Mouse (Mus musculus) right cerebral cortex, postnatal 36 days (tissue): ENCODE data around the gene Zfp93.
"Not testable (repeated sequence)": the region's sequence is repeated elsewhere in the genome, so short reads cannot be mapped to it uniquely, and the experiment has no call there.

Experiments used
- DNase-seq, 2 experiments: peaks; one replicate each; pipeline ENCODE4 v3.0.0; 2022; ENCODE audit warnings: low spot score in 2 of 2, mixed read lengths in 1 of 2

Zfp93 gene

DNA sequence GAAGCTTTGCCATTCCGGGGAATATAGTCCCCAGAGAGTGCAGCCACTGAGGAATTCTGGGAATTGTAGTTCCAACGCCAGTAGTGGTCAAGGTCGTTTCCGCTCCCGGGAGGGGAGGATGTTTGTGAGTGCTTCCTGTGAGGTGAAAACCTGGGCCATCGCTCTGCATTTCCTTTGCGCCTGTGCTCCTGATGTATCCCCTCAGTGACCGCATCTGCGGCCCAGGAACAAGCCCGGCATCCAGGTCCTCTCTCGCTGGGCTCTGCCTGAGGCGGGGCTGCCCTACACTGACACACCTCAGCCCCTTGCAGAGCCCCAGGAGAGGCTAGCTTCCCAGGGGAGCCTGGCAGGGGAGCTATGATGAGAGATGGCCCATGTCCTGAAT is at the start of gene Zfp93:
Zfp93 (plus strand) TSS at position 133 of the 385 bp plus-strand sequence.
- peak; percentile 80 to 89 for DNase-seq

DNA sequence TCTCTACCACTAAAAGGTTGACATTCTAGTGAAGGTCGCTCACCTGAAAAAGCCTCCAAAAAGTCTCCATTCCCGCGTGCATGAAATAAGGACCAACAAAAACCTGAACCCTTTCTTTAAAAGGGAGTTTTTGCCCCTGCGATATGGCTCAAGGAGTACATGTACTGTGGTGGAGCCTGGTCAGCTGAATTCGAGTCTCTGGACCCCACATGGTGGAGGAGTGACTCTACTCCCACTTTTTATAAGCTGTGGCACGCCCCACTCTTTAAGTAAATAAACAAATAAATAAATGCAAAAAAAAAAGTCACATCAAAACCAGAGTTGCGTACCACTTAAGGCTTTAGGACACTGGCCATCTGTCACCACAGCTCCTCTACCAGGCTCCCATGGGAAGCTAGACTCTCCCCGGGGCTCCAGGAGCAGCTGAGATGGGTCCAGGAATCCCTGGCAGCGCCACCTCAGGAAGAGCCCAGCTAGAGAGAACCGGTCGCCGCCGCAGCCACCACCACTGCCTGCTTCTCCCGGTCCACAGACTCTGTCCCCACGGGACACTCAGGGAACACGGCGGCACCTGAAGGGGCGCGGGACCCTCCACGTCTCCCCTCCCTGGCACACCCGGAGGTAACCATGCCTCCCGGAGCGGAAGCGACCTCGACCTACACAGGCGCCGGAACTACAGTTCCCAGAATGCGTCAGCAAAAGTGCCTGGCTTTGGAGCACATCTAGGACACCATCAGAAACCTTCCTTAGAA is 33.0 kb upstream of the Zfp93 start, which contains the start of gene Zfp109:
Zfp109 (minus strand) TSS at position 521 of the 752 bp plus-strand sequence.
- peak; percentile 71 to 75 for DNase-seq

DNA sequence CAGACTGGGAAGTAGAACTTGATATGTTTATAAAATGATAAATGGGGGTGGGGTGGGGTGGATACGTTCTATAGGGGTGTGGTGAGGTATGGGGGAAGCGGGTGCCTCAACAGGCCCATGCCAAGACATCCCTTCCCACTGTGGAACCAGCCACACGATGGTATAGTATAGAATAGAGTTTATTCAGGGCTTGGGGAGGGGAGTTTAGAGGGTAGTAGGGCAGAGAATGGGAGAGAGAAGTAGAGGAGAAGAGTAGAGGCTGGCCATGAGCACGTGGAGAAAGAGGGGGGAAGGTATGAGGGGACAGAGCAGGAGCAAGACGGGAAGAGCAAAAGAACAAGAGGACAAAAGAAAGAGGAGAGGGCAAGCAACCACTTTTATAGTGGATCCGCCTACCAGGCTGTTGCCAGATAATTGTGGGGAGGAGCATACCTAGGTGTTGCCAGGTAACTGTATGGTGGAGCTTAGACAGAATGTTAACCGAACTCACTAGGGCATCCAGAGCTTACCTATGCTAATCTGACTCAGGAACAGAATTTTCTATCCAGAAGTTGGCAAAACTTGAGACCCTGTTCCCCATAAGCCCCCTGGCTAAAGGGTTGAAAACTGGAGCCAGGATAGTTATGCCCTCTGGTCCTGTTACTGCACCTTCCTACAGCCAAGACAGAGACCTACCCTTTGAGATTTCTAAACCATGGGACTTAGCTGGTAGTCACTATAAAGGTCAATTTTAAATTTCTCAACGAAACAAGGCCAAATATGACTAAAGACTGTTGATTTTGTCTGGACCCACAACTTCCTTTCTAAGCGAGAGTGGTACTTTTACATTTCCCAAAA is 16.2 kb upstream of the Zfp93 start:
- no peak for DNase-seq

- peak; percentile 85 to 92 for DNase-seq
Observed at GRCm38 (mm10) chr7:24254633-24255474, 15.4 kb upstream of the Zfp93 start, which contains the start of gene Zfp108. TSS of gene Zfp108 (plus strand) at chr7:24254794.

DNA sequence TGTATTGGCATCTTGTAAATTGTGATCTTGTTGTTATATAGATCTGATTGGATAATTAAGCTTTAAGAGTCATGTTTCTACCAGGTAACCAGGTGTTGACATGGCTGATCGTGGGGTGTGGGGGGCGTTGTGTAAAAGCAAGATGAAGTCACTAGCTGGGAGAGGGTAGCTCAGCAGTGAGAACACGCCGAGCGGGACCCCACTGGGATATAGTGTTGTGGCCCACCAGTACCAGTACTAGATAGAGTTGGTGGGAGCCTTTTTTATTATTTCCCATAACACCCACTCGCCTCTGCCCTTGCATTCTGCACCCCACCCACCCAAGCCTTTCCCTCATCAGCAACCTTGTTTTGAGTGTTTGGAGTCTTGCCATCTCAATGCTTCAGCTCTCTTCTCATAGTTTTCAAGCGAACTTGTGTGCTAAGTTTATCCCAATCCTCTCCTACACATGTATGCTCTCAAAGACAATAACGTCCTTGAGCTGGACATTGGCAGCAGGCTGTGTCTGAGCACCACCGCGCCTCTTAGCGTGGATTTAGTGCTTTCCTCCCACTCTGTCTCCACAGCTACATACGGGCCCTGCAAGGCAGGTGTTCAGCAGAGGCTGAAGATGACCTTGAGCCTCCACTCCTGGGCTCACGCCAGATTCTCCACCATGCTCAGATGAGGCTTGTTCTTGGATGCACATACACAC is 10.8 kb upstream of the Zfp93 start:
- no peak for DNase-seq

- no peak for DNase-seq
Observed at GRCm38 (mm10) chr7:24260000-24260312, 10.3 kb upstream of the Zfp93 start.

DNA sequence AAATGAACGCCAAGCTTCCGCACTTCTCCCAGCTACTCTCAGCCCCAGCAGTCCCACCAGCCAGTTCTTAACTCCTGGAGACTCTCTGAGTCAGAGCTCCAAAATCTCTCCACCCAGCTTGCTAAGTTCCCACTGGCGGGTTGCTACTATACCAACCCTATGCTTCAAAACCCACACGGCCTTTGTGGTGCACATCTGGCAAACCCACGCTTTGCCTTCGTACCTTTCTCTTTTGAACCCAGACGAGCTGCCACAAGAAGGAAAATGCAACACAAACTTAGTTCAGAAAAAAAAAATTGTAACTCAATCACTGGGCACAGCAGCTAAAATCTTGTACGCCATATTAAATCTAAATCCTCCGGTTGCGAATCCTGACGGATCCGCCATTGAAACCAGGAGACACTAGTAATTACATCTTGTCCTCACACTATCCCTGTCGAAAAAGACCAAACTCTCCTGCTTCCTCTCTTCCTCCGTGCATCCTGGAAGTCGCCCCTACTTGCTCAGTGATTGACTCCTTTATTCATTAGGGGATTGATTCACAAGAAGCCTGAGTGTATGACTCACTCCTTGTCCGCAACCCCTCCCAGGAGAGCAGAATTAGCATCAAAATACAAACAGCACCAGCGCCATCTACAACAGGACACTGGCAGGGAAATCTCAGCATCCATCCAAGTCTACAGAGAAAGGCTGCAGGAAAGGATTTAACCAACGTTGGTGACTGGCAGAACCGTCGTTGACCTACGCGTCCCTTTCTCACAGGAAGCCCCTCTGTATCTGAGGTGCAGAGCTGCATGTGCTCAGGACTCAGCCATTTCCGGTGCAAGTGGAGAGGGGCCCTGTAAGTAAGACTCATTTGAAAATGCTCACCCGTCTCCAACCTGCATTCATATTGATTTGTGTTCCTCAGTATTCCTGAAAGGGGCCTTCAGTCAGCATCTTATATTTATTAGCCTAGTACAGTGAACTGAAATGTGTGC is 1.8 kb upstream of the Zfp93 start:
- DNase-seq: no peak

DNA sequence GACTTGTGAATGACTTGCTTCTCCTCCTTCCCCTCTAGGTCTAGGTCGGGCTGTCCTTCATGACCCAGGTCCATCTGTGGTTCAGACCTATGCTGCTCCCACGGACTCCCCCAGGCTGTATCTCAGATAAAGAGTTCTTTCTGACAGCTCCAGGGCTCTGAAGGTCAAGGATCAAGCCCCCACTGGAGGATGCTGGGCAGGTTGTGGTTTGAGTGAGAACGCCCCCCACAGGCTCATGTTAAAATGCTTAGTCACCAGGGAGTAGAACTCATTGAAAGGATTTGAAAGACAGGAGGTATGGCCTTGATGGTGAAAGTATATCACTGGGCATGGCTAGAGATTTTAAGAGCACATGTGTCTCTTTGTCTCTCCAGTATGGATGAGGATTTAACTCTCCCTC is 964 bp upstream of the Zfp93 start:
- DNase-seq: no peak

GRCm38 (mm10) chr7:24269667-24270287 is 443 bp upstream of the Zfp93 start:
- no peak for DNase-seq

GRCm38 (mm10) chr7:24271191-24271590 is 971 bp downstream of the Zfp93 start:
- DNase-seq: no peak

GRCm38 (mm10) chr7:24274456-24274855 is 4.2 kb downstream of the Zfp93 start:
- DNase-seq: no peak

DNA sequence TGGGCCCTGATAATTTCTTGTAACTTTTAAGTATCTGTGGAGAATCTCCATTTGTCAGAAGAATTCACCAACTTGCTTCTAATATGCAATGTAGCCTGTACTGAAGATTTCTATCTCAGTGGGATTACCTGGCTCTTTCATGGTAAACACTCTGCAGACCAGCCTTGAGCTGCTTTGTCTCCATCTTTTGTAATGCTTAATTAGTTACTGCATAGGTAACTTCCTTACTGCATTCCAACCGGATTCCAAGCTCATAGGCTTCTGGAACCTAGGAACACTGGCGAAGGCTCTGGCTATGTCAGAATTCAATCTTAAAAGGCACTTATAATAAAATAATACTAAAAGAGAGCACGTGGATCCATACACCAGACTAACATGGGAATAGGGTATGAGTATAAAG is 8.6 kb downstream of the Zfp93 start:
- not testable (repeated sequence) for DNase-seq

- no peak for DNase-seq
Observed at GRCm38 (mm10) chr7:24280031-24280857, 10.0 kb downstream of the Zfp93 start.

GRCm38 (mm10) chr7:24280858-24281145 is 10.6 kb downstream of the Zfp93 start:
- DNase-seq: no peak

- DNase-seq: no peak
Observed at GRCm38 (mm10) chr7:24286090-24286489, 15.9 kb downstream of the Zfp93 start.

- no peak for DNase-seq
Observed at GRCm38 (mm10) chr7:24286916-24287315, 16.7 kb downstream of the Zfp93 start.

DNA sequence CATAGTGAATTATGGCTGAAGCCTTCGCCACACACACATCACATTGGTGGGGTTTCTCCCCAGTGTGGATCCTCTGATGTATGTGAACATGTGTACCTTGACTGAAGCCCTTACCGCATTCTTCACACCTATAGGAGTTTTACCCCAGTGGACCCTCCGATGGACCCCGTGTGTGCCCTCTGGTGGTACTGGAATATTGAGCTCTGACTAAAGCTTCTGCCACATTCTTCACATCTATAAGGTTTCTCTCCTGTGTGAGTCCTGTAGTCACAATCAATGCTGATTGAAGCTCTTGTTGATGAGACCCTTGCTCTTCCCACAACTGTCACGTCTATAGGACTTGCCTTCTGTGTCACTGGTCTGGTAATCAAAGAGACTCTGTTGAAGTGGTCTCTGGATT is 17.4 kb downstream of the Zfp93 start:
- DNase-seq: no peak

- DNase-seq: no peak
Observed at GRCm38 (mm10) chr7:24288512-24288911, 18.3 kb downstream of the Zfp93 start.

GRCm38 (mm10) chr7:24290106-24290693 is 20.0 kb downstream of the Zfp93 start:
- no peak for DNase-seq
